Mouse (Mus musculus) lung, postnatal 0 days (tissue): Measurements from ENCODE around the gene Tnr. TPM values are rescaled to one million over a fixed set of nuclear protein-coding genes. Genes with fewer than 3 reads are reported as not detected.

Experiments used
- ATAC-seq: fragments of 200-750 bp; cut with Nextera tagmentation; 2 replicates; pipeline ENCODE4 v1.8.0; 2017; ENCODE audit warnings: moderate library complexity
- DNase-seq: peaks from one replicate; pipeline ENCODE4 v3.0.0-alpha.2; 2016; ENCODE audit warnings: low spot score
- H3K27ac ChIP-seq: fragments of 300-500 bp; sonication (generic); 2 replicates; pipeline ENCODE4 v1.5.1; 2014; ENCODE audit warnings: antibody characterized with exemption, mild to moderate bottlenecking, low read length, mixed read lengths
- H3K27me3 ChIP-seq: fragments of 300-500 bp; sonication (generic); replicated peaks from 2 replicates; pipeline ENCODE4 v1.6.1; 2014; ENCODE audit warnings: low read length, mixed read lengths; ENCODE audit not compliant: insufficient read depth
- H3K36me3 ChIP-seq: fragments of 300-500 bp; sonication (generic); 2 replicates; pipeline ENCODE4 v1.6.1; 2014; ENCODE audit warnings: low read length, mixed read lengths; ENCODE audit not compliant: insufficient read depth
- H3K4me1 ChIP-seq: fragments of 300-500 bp; sonication (generic); 2 replicates; pipeline ENCODE4 v1.6.1; 2014; ENCODE audit warnings: antibody characterized with exemption, low read depth, low read length, mixed read lengths; ENCODE audit not compliant: insufficient read depth
- H3K4me2 ChIP-seq: fragments of 300-500 bp; sonication (generic); replicated peaks from 2 replicates; pipeline ENCODE4 v1.6.1; 2014; ENCODE audit warnings: low read depth, mild to moderate bottlenecking, low read length, moderate library complexity, mixed read lengths
- H3K4me3 ChIP-seq: fragments of 300-500 bp; sonication (generic); 2 replicates; pipeline ENCODE4 v1.5.1; 2014; ENCODE audit warnings: low read depth, low read length
- H3K9ac ChIP-seq: fragments of 300-500 bp; sonication (generic); replicated peaks from 2 replicates; pipeline ENCODE4 v1.6.1; 2014; ENCODE audit warnings: low read depth, mild to moderate bottlenecking
- H3K9me3 ChIP-seq: fragments of 300-500 bp; sonication (generic); 2 replicates; pipeline ENCODE4 v1.6.1; 2016; ENCODE audit warnings: low read length, mixed read lengths
- CTCF ChIP-seq: IDR thresholded peaks from 2 replicates; pipeline ENCODE4 v1.5.1; 2016; ENCODE audit warnings: antibody characterized with exemption, mild to moderate bottlenecking
- EP300 ChIP-seq: IDR thresholded peaks from 2 replicates; pipeline ENCODE4 v1.6.1; 2016; ENCODE audit warnings: antibody characterized with exemption, mild to moderate bottlenecking, control low read depth
- WGBS: fragments of 180-500 bp; shearing (Covaris S2); extraction: QIAGEN DNeasy Blood & Tissue Kit; methylation state at CpG from one replicate; pipeline ENCODE4 v1.1.7; 2014; 5-methylcytosine and 5-hydroxymethylcytosine counted together
- polyA plus RNA-seq: library from polyadenylated mRNA; unstranded; fragments of >200 nt; fragmentation: Nextera tagmentation; extraction: Ambion mirVana; gene quantifications from 2 replicates; pipeline ENCODE4 v1.2.1, GENCODE M21; 2015

Gene Tnr
- polyA plus RNA-seq, 1 experiment from 2014 or later: not detected

- Histone ChIP-seq H3K9ac (no peak overlapping the region), H3K9me3 (no peaks in the 10 kb centered on the region), H3K4me3 (no peak overlapping the region), H3K27me3 (no peaks in the 10 kb centered on the region), H3K27ac (no peak overlapping the region), H3K36me3 (no peaks in the 10 kb centered on the region), H3K4me1 (no peaks in the 10 kb centered on the region), H3K4me2 (no peak overlapping the region)
- ATAC-seq (no peak), DNase-seq (no peak)
- 54% methylated on average over 3 of the region's 3 CpGs for WGBS
- TF ChIP-seq EP300 (no peak), CTCF (no peak)
Observed at GRCm38 (mm10) chr1:159629119-159629518, 105.5 kb downstream of the Tnr start.

- Histone ChIP-seq H3K36me3 (no peaks in the 10 kb centered on the region), H3K9me3 (no peaks in the 10 kb centered on the region), H3K27me3 (no peaks in the 10 kb centered on the region), H3K4me2 (no peak overlapping the region), H3K4me1 (no peaks in the 10 kb centered on the region), H3K27ac (no peak overlapping the region), H3K9ac (no peak overlapping the region), H3K4me3 (no peak overlapping the region)
- TF ChIP-seq EP300 (no peak), CTCF (no peak)
- WGBS: 68% methylated on average over 5 of the region's 5 CpGs
- DNase-seq (no peak), ATAC-seq (no peak)
Observed at GRCm38 (mm10) chr1:159629822-159630589, 106.4 kb downstream of the Tnr start.

- 43% methylated on average over 3 of the region's 3 CpGs for WGBS
- no peak overlapping the region for H3K4me2 ChIP-seq
- no peaks in the 10 kb centered on the region for H3K36me3 ChIP-seq
- H3K27me3 ChIP-seq: no peaks in the 10 kb centered on the region
- H3K9me3 ChIP-seq: no peaks in the 10 kb centered on the region
- H3K9ac ChIP-seq: no peak overlapping the region
- H3K4me3 ChIP-seq: no peak overlapping the region
- ATAC-seq: no peak
- no peak for DNase-seq
- no peak overlapping the region for H3K27ac ChIP-seq
- TF ChIP-seq CTCF (no peak), EP300 (no peak)
- no peaks in the 10 kb centered on the region for H3K4me1 ChIP-seq
Observed at GRCm38 (mm10) chr1:159632558-159632957, 109.0 kb downstream of the Tnr start.

- TF ChIP-seq CTCF (no peak), EP300 (no peak)
- WGBS: 95% methylated on average over 4 of the region's 4 CpGs
- H3K27ac ChIP-seq: no peak overlapping the region
- no peaks in the 10 kb centered on the region for H3K36me3 ChIP-seq
- ATAC-seq (no peak), DNase-seq (no peak)
- H3K4me2 ChIP-seq: no peak overlapping the region
- H3K4me1 ChIP-seq: no peaks in the 10 kb centered on the region
- no peaks in the 10 kb centered on the region for H3K27me3 ChIP-seq
- no peak overlapping the region for H3K9ac ChIP-seq
- H3K9me3 ChIP-seq: no peaks in the 10 kb centered on the region
- H3K4me3 ChIP-seq: no peak overlapping the region
Observed at GRCm38 (mm10) chr1:159639408-159639807, 115.8 kb downstream of the Tnr start.

GRCm38 (mm10) chr1:159645719-159646118 is 122.2 kb downstream of the Tnr start:
- Histone ChIP-seq H3K9me3 (no peaks in the 10 kb centered on the region), H3K27me3 (no peaks in the 10 kb centered on the region), H3K9ac (no peak overlapping the region), H3K4me1 (no peaks in the 10 kb centered on the region), H3K27ac (no peak overlapping the region), H3K36me3 (no peaks in the 10 kb centered on the region), H3K4me3 (no peak overlapping the region), H3K4me2 (no peak overlapping the region)
- TF ChIP-seq CTCF (no peak), EP300 (no peak)
- ATAC-seq: no peak
- 84% methylated on average over 4 of the region's 4 CpGs for WGBS
- DNase-seq: no peak

- H3K9ac ChIP-seq: no peak overlapping the region
- no peaks in the 10 kb centered on the region for H3K9me3 ChIP-seq
- DNase-seq (no peak), ATAC-seq (no peak)
- no peaks in the 10 kb centered on the region for H3K4me1 ChIP-seq
- H3K4me3 ChIP-seq: no peak overlapping the region
- H3K36me3 ChIP-seq: no peaks in the 10 kb centered on the region
- H3K4me2 ChIP-seq: no peak overlapping the region
- no peaks in the 10 kb centered on the region for H3K27me3 ChIP-seq
- 41% methylated on average over 4 of the region's 4 CpGs for WGBS
- TF ChIP-seq CTCF (no peak), EP300 (no peak)
- H3K27ac ChIP-seq: no peak overlapping the region
Observed at GRCm38 (mm10) chr1:159650486-159650885, 126.9 kb downstream of the Tnr start.
